Mouse (Mus musculus) embryonic fibroblast, embryonic 13.5 days (primary cell): ENCODE measurements around the gene Pdilt. TPM values are rescaled to one million over a fixed set of nuclear protein-coding genes. Genes with fewer than 3 reads are reported as not detected.
"Not testable (repeated sequence)": the region's sequence is repeated elsewhere in the genome, so short reads cannot be mapped to it uniquely, and the experiment has no call there.

Experiments
- H3K27ac ChIP-seq: 2 replicates; pipeline ENCODE4 v1.5.1; 2012; ENCODE audit warnings: low read length, control low read depth, inconsistent platforms; ENCODE audit not compliant: insufficient read depth
- H3K4me1 ChIP-seq: 2 replicates; pipeline ENCODE4 v1.6.1; 2011; ENCODE audit warnings: low read length; ENCODE audit not compliant: control insufficient read depth, insufficient read depth
- H3K4me3 ChIP-seq: 2 replicates; pipeline ENCODE4 v1.5.1; 2011; ENCODE audit warnings: mild to moderate bottlenecking, control low read depth, low read length; ENCODE audit not compliant: insufficient read depth
- CTCF ChIP-seq: IDR thresholded peaks from 2 replicates; pipeline ENCODE4 v1.5.1; 2011; ENCODE audit warnings: mild to moderate bottlenecking, control low read depth, low read length, moderate library complexity, borderline replicate concordance; ENCODE audit not compliant: insufficient read depth
- POLR2A ChIP-seq: IDR thresholded peaks from 2 replicates; pipeline ENCODE4 v1.6.1; 2011; ENCODE audit warnings: low read depth, mild to moderate bottlenecking, control low read depth, low read length, moderate library complexity
- polyA plus RNA-seq: library from polyadenylated mRNA; stranded (reverse); fragments of >200 nt; gene quantifications from 2 replicates; pipeline ENCODE4 v1.2.4, GENCODE M21; 2011; ENCODE audit warnings: low read depth; ENCODE audit not compliant: missing spikeins, insufficient read length

The Pdilt gene
- not detected in 2 replicates for polyA plus RNA-seq

DNA sequence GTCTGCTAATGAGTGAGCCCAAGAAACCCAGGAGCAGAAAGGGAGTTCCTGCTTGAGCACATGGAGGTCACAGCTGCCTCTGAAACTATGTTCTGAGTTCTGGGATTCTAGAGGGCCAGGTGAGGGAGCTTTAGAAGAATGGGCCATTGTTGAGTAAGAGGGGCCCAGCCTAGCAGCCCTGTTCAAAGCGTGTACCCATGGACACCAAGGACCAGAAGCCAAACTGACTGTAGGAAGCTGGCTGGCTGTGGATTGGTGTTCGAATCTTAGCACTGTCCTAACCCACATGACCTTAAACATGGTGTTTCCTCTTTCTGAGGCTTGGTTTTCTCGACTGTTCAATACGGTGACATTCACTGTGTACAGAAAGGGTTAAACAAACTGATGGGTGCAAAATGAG is at the start of gene Pdilt:
Gene Pdilt (minus strand): TSS at position 101 of the 400 bp plus-strand sequence.
- H3K4me1 ChIP-seq: no peaks in the 10 kb centered on the region
- TF ChIP-seq CTCF (no peak), POLR2A (no peak)
- H3K27ac ChIP-seq: no peak within 1 kb of the TSS
- H3K4me3 ChIP-seq: no peak within 1 kb of the TSS

DNA sequence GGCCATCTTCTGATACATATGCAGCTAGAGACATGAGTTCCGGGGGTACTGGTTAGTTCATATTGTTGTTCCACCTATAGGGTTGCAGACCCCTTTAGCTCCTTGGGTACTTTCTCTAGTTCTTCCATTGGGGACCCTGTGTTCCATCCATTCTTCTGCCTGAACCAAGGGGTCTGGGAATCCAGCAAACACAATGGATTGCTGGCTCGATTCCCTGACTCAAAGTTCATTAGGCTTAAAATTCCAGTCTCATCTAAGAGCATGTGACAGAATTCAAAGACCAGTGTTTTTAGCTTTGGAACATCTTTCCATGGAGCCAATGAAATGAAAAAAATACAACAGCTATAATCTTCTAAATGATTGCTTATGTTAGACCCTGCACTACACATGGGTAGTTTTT is 39.2 kb upstream of the Pdilt start:
- not testable (repeated sequence) for H3K4me1 ChIP-seq, H3K27ac ChIP-seq, H3K4me3 ChIP-seq

DNA sequence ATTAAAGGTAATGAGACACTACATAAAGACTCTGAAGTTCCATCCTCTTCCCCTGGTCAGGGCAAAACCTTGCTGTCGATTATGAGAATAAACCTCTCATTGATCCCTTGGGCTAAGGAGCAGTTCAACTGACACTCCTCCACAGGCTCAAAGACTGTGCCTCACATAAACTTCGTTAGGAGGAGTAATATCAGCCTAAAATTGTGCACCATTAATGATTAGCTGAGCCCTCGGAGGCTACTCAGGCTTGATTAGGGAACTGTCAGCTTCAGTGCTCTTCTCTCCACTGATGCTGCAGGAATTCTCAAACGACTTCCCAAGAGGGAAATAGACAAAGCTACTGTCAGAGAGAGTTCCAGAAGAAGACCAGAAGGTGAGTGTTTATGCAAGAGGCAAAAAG is 38.2 kb upstream of the Pdilt start:
- no peak for TF ChIP-seq POLR2A
- TF ChIP-seq CTCF: no peak
- H3K4me3 ChIP-seq: no peak overlapping the region
- H3K27ac ChIP-seq: no peak overlapping the region
- H3K4me1 ChIP-seq: no peaks in the 10 kb centered on the region

DNA sequence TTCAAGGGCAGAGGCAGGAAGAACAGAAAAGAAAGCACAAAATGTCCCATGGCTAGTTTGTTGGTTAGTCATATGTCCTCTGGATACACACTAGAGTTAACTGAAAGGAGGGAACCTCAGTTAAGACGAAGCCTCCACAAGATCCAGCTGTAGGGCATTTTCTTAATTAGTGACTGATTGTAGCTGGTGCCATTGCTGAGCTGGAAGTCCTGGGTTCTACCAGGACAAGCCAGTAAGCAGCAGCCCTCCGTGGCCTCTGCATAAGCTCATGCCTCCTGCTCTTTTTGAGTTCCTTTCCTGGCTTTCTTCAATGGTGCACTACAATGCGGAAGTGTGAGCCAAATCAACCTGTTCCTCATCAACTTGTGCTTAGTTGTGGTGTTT is 37.2 kb upstream of the Pdilt start:
- no peaks in the 10 kb centered on the region for H3K4me1 ChIP-seq
- no peak overlapping the region for H3K27ac ChIP-seq
- H3K4me3 ChIP-seq: no peak overlapping the region
- TF ChIP-seq CTCF (no peak), POLR2A (no peak)

DNA sequence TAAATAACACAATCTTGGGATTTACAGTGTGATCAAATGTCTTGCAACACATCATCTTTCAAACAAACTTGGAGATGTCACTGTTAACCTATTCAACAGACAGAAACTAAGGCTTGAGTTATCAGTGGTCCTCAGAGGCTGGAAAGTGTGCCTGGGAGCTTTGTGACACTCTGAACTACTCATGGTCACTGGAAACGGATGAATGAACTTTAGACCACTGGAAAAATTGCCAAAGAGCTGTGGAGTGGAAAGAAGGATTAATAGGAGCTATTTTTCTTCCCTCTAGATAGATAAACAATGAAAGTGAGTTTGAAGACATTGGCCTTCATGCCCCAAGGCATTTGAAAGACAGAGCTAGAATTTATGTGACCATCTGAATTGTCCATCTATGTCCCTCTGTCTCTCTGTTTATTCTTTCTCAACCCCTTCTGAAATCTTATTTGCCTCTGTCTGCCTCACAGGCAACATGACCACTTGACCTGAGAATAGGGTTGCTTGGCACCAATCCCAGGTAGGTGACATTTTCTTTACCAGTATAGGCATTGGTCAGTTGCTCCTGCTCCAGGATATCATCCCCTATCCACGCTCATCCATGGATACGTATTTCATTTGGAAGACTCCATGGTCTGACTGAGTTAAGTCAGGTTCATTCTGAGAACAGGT is 36.6 kb upstream of the Pdilt start:
- Histone ChIP-seq H3K4me3 (no peak overlapping the region), H3K27ac (no peak overlapping the region), H3K4me1 (no peaks in the 10 kb centered on the region)
- TF ChIP-seq POLR2A (no peak), CTCF (no peak)

DNA sequence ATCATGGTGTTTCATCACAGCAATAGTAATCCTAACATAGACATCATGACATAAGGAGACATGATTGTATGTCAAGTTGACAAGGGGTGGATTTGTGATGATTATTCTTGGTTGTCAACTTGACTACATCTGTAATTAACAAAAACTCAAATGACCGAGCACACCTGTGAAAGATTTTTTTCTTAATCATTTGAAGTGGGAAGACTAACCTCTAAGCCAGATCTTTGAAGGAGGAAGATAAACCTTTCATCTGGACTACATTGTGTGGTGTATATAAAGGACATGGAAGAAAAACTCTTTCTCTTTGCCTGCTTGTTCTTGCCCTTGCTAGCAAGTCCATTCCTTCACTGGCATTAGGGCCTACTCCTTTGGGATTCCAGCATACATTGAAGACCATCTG is 30.8 kb upstream of the Pdilt start, which contains the start of gene Acsm2:
Gene Acsm2 (plus strand): TSS at position 301 of the 400 bp plus-strand sequence.
- no peak within 1 kb of the TSS for H3K27ac ChIP-seq
- no peaks in the 10 kb centered on the region for H3K4me1 ChIP-seq
- TF ChIP-seq CTCF (no peak), POLR2A (no peak)
- H3K4me3 ChIP-seq: no peak within 1 kb of the TSS

DNA sequence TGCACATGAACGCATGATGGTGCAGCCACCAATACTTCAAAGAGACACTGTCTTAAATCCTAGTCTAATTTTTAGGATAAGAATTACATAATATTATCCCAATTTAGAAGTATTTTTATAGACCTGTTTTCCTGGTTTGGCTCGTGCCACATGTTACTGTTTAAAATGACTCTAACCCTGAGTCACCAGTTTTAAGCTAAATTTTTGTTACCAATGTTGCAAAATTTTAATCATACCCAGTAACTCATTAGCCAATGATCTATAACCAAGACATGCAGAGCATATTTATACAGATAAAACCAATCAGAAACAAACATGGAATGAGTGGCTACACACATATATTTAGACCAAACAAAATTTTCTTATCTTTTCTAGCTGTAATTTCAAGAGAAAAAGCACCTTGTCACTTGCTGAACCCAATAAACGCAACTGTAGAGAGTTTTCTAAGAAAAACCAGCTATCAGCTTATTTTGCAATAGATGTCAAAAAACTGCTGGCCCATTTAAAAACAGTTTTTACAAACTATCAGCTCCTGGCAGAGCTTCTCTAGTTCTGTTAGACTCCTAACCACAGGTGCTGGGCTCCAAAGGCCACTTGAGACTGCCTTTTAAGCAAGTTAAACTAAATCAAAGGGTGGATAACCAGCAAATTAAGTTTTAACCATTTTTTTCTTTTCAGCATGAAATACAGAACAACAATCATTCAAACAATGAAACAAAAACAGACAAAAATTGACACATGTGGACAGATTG is 27.4 kb upstream of the Pdilt start:
- no peak for TF ChIP-seq POLR2A
- no peak for TF ChIP-seq CTCF
- H3K4me1 ChIP-seq: no peaks in the 10 kb centered on the region
- H3K27ac ChIP-seq: no peak overlapping the region
- H3K4me3 ChIP-seq: no peak overlapping the region

DNA sequence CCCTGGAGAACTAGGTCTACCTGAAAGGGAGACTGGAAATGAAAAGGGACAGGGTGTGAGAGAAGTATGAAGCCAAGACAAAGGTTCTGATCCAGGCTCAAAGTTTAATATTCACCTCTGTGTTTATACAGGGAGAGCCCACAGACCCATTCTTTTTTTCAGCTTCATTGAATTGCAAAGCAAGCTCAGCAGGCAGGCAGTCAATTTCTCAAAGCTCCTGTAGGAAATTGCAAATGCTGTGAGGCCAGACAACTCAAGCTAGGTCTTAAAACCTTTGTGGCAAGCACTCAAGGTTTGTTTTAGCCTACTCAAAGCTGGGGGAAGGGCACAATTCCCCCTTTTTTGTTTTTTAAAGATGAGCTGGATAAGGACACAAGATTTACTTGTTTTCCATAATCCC is 22.3 kb upstream of the Pdilt start:
- H3K4me3 ChIP-seq: no peak overlapping the region
- no peak for TF ChIP-seq CTCF
- TF ChIP-seq POLR2A: no peak

DNA sequence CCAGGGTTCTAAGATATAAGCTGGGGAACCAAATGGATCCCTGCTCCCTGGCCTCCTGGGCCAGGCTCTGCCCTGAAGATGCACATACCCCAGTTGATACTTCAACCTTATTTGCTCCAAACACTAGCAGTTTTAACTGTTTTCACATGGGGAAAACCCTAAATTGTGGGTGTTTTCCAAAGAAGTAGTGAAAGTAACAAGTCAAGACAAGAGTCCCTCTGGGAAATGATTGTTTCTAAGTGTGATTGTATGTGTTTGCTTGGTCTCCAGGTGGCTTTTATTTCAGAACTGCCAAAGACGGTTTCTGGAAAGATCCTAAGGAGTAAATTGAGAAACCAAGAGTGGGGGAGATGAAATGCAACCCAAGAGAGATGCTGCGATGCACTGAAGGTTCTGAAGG is 19.2 kb upstream of the Pdilt start:
- Histone ChIP-seq H3K4me3 (no peak overlapping the region), H3K4me1 (no peaks in the 10 kb centered on the region), H3K27ac (no peak overlapping the region)
- TF ChIP-seq POLR2A: no peak
- no peak for TF ChIP-seq CTCF

More for the DNA sequence above, 22.3 kb upstream of the Pdilt start:
- Histone ChIP-seq H3K27ac (no peak overlapping the region), H3K4me1 (no peaks in the 10 kb centered on the region)

DNA sequence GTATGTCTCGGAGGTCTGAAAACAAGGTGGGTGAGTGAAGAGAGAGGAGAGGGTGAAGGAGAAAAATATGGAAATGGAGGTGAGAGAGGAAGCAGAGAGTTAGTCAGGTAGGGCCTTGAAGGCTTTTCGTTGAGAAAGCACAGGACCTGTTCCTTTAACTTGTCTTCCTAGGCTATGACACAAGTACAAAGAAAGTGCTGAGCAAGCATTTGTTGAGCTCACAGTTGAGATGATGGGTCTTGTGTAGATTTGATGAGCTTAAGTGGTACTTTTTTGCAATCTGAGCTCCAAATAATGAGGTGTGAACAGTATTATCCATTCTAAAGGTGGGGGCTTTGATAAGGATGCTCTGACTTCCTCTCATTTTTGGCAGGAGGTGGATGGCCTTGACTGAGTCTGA is 11.1 kb upstream of the Pdilt start:
- H3K4me3 ChIP-seq: no peak overlapping the region
- TF ChIP-seq POLR2A: no peak
- TF ChIP-seq CTCF: no peak
- H3K27ac ChIP-seq: no peak overlapping the region
- H3K4me1 ChIP-seq: no peaks in the 10 kb centered on the region
